ENCODE assay signal across 23 mouse cellular contexts in genomic region chr1:164447521-164447920, GRCm38 (mm10).
"Had no signal": no experiment of that assay in that cellular context is flagged by ENCODE, and none has a peak within 500 bp of the region (broad histone marks: within the 10 kb centered on the region; RNA-seq: fewer than 3 reads in every experiment).

No protein-coding gene starts in this region.

- H3K27me3 ChIP-seq: forebrain, embryonic 15.5 days; hindbrain, embryonic 13.5 days; hindbrain, embryonic 15.5 days; limb, embryonic 13.5 days; limb, embryonic 15.5 days; liver, embryonic 12.5 days had no signal

- H3K27ac ChIP-seq: forebrain, embryonic 15.5 days; heart, adult 2 months; hindbrain, embryonic 13.5 days; hindbrain, embryonic 15.5 days; hindbrain, postnatal 0 days; limb, embryonic 13.5 days; limb, embryonic 15.5 days; liver, embryonic 12.5 days; liver, embryonic 14.5 days had no signal

- H3K4me2 ChIP-seq: forebrain, embryonic 15.5 days; heart, embryonic 11.5 days; hindbrain, embryonic 13.5 days; hindbrain, embryonic 15.5 days; limb, embryonic 13.5 days; limb, embryonic 15.5 days; liver, embryonic 12.5 days had no signal

- H3K9ac ChIP-seq: forebrain, embryonic 15.5 days; forebrain, postnatal 0 days; hindbrain, embryonic 13.5 days; hindbrain, embryonic 15.5 days; limb, embryonic 13.5 days; limb, embryonic 15.5 days; liver, embryonic 12.5 days; liver, embryonic 14.5 days had no signal

- H3K9me3 ChIP-seq: forebrain, embryonic 15.5 days; hindbrain, embryonic 13.5 days; hindbrain, embryonic 15.5 days; limb, embryonic 13.5 days; limb, embryonic 15.5 days; liver, embryonic 12.5 days had no signal

- ATAC-seq: forebrain, embryonic 15.5 days; forebrain, postnatal 0 days; hindbrain, postnatal 0 days; intestine, embryonic 16.5 days; liver, embryonic 12.5 days had no signal

- H3K4me3 ChIP-seq: forebrain, embryonic 15.5 days; heart, adult 2 months; hindbrain, embryonic 13.5 days; hindbrain, embryonic 15.5 days; limb, embryonic 13.5 days; limb, embryonic 15.5 days; liver, embryonic 12.5 days had no signal

- DNase-seq: forebrain, postnatal 0 days; gastrocnemius, postnatal 10 days; gastrocnemius, postnatal 25 days; heart, adult 11 months; heart, adult 2 months; heart, postnatal 10 days; heart, postnatal 36 days; kidney, adult 11 months; kidney, postnatal 10 days; kidney, postnatal 36 days; layer of hippocampus, adult 9-11 months; layer of hippocampus, postnatal 36 days; left cerebral cortex, postnatal 4 days had no signal

- H3K4me1 ChIP-seq: forebrain, embryonic 15.5 days; hindbrain, embryonic 13.5 days; hindbrain, embryonic 15.5 days; limb, embryonic 13.5 days; limb, embryonic 15.5 days; liver, embryonic 12.5 days had no signal

- H3K36me3 ChIP-seq: limb, embryonic 13.5 days; limb, embryonic 15.5 days had no signal
